Mouse (Mus musculus) right cerebral cortex, postnatal 4 days (tissue): ENCODE measurements around the gene Rps5.
"Not testable (repeated sequence)": the region's sequence is repeated elsewhere in the genome, so short reads cannot be mapped to it uniquely, and the experiment has no call there.

Experiments
- DNase-seq: peaks from one replicate; pipeline ENCODE4 v3.0.0-alpha.2; 2022

Gene Rps5

GRCm38 (mm10) chr7:12921705-12922465 lies at the start of gene Rps5:
Gene Rps5 (plus strand): TSS chr7:12922290.
- peak; percentile 96 for DNase-seq

GRCm38 (mm10) chr7:12874301-12874700 lies 47.8 kb upstream of the Rps5 start:
- DNase-seq: no peak

GRCm38 (mm10) chr7:12880036-12880435 lies 42.1 kb upstream of the Rps5 start:
- no peak for DNase-seq

GRCm38 (mm10) chr7:12880497-12880896 lies 41.6 kb upstream of the Rps5 start:
- DNase-seq: not testable (repeated sequence)

GRCm38 (mm10) chr7:12880911-12881660 lies 41.0 kb upstream of the Rps5 start, which contains the start of gene Zfp128:
Gene Zfp128 (plus strand): TSS chr7:12881177.
- DNase-seq: peak; percentile 90

- no peak for DNase-seq
Observed at GRCm38 (mm10) chr7:12886563-12887266, 35.4 kb upstream of the Rps5 start.

- no peak for DNase-seq
Observed at GRCm38 (mm10) chr7:12887585-12887984, 34.5 kb upstream of the Rps5 start.

- no peak for DNase-seq
Observed at GRCm38 (mm10) chr7:12890928-12891327, 31.2 kb upstream of the Rps5 start.

- DNase-seq: no peak
Observed at GRCm38 (mm10) chr7:12891334-12891733, 30.8 kb upstream of the Rps5 start.

- DNase-seq: peak; percentile 85
Observed at GRCm38 (mm10) chr7:12897655-12898410, 24.3 kb upstream of the Rps5 start, which contains the start of gene Zscan22. Gene Zscan22 (plus strand): TSS chr7:12897815.

GRCm38 (mm10) chr7:12901517-12901916 lies 20.6 kb upstream of the Rps5 start:
- no peak for DNase-seq

- DNase-seq: no peak
Observed at GRCm38 (mm10) chr7:12903623-12904022, 18.5 kb upstream of the Rps5 start.

GRCm38 (mm10) chr7:12905146-12905545 lies 16.9 kb upstream of the Rps5 start:
- no peak for DNase-seq

GRCm38 (mm10) chr7:12909498-12909962 lies 12.6 kb upstream of the Rps5 start:
- peak; percentile 71 for DNase-seq

- DNase-seq: peak; percentile 63
Observed at GRCm38 (mm10) chr7:12910181-12910668, 11.9 kb upstream of the Rps5 start.

GRCm38 (mm10) chr7:12913556-12913955 lies 8.5 kb upstream of the Rps5 start:
- DNase-seq: no peak

- not testable (repeated sequence) for DNase-seq
Observed at GRCm38 (mm10) chr7:12920495-12920894, 1.6 kb upstream of the Rps5 start.

GRCm38 (mm10) chr7:12921318-12921704 lies 779 bp upstream of the Rps5 start:
- DNase-seq: no peak

GRCm38 (mm10) chr7:12922729-12923128 lies 639 bp downstream of the Rps5 start:
- DNase-seq: no peak

GRCm38 (mm10) chr7:12926316-12926715 lies 4.2 kb downstream of the Rps5 start:
- DNase-seq: no peak

GRCm38 (mm10) chr7:12927191-12927680 lies 5.1 kb downstream of the Rps5 start, which contains the start of gene Rnf225:
Gene Rnf225 (plus strand): TSS chr7:12927416.
- DNase-seq: peak; percentile 35
